Mouse (Mus musculus) liver, embryonic 12.5 days (tissue): ENCODE measurements around the gene Arl8b. TPM values are rescaled to one million over a fixed set of nuclear protein-coding genes. Genes with fewer than 3 reads are reported as not detected.

ENCODE experiments used
- ATAC-seq: fragments of 200-750 bp; cut with Nextera tagmentation; 2 replicates; pipeline ENCODE4 v1.8.0; 2017; ENCODE audit warnings: moderate number of reproducible peaks, mild to moderate bottlenecking, moderate library complexity
- H3K27ac ChIP-seq: fragments of 300-500 bp; sonication (generic); 2 replicates; pipeline ENCODE4 v1.5.1; 2016; ENCODE audit warnings: mild to moderate bottlenecking
- H3K27me3 ChIP-seq: fragments of 300-500 bp; sonication (generic); replicated peaks from 2 replicates; pipeline ENCODE4 v1.6.1; 2016; ENCODE audit warnings: mild to moderate bottlenecking, moderate library complexity
- H3K36me3 ChIP-seq: fragments of 300-500 bp; sonication (generic); 2 replicates; pipeline ENCODE4 v1.6.1; 2016; ENCODE audit warnings: mild to moderate bottlenecking, moderate library complexity
- H3K4me1 ChIP-seq: fragments of 300-500 bp; sonication (generic); 2 replicates; pipeline ENCODE4 v1.6.1; 2016
- H3K4me2 ChIP-seq: fragments of 300-500 bp; sonication (generic); 2 replicates; pipeline ENCODE4 v1.6.1; 2016; ENCODE audit warnings: mild to moderate bottlenecking, moderate library complexity
- H3K4me3 ChIP-seq: fragments of 300-500 bp; sonication (generic); 2 replicates; pipeline ENCODE4 v1.5.1; 2016; ENCODE audit warnings: mild to moderate bottlenecking, moderate library complexity
- H3K9ac ChIP-seq: fragments of 300-500 bp; sonication (generic); 2 replicates; pipeline ENCODE4 v1.6.1; 2016; ENCODE audit warnings: mild to moderate bottlenecking, moderate library complexity
- H3K9me3 ChIP-seq: fragments of 300-500 bp; sonication (generic); replicated peaks from 2 replicates; pipeline ENCODE4 v1.6.1; 2016; ENCODE audit warnings: mild to moderate bottlenecking, moderate library complexity
- WGBS: fragments of 180-500 bp; shearing (Covaris S2); methylation state at CpG from one replicate; pipeline ENCODE4 v1.1.7; 2016; ENCODE audit not compliant: insufficient replicate concordance; 5-methylcytosine and 5-hydroxymethylcytosine counted together
- polyA plus RNA-seq: library from polyadenylated mRNA; unstranded; fragments of >200 nt; fragmentation: Nextera tagmentation; extraction: Ambion mirVana; gene quantifications from 2 replicates; pipeline ENCODE4 v1.2.1, GENCODE M21; 2016

Gene Arl8b
- polyA plus RNA-seq, 1 experiment from 2014 or later, result 48.1 TPM

GRCm38 (mm10) chr6:108870421-108870820 is 87.5 kb downstream of the Arl8b start:
- no peak for ATAC-seq
- WGBS, result 66% methylated on average over 2 of the region's 2 CpGs
- no peaks in the 10 kb centered on the region for H3K9me3 ChIP-seq
- H3K27ac ChIP-seq, result no peak overlapping the region
- H3K27me3 ChIP-seq, result no peaks in the 10 kb centered on the region
- no peak overlapping the region for H3K9ac ChIP-seq
- H3K4me2 ChIP-seq, result no peak overlapping the region
- no peaks in the 10 kb centered on the region for H3K4me1 ChIP-seq
- no peaks in the 10 kb centered on the region for H3K36me3 ChIP-seq
- no peak overlapping the region for H3K4me3 ChIP-seq

GRCm38 (mm10) chr6:108871251-108871650 is 88.4 kb downstream of the Arl8b start:
- Histone ChIP-seq H3K4me2 (no peak overlapping the region), H3K27ac (no peak overlapping the region), H3K4me1 (no peaks in the 10 kb centered on the region), H3K4me3 (no peak overlapping the region), H3K9me3 (no peaks in the 10 kb centered on the region), H3K27me3 (no peaks in the 10 kb centered on the region), H3K9ac (no peak overlapping the region), H3K36me3 (no peaks in the 10 kb centered on the region)
- 75% methylated on average over 4 of the region's 4 CpGs for WGBS
- ATAC-seq, result no peak

Other genes starting within 250 kb of the Arl8b start
- gene Bhlhe40, start 122.5 kb upstream of the Arl8b start, polyA plus RNA-seq, result 4.0 and 6.1 TPM in 2 replicates
- 30.8 TPM in 2 replicates for gene Edem1, start 45.5 kb downstream of the Arl8b start, polyA plus RNA-seq